Mouse (Mus musculus) hindbrain, embryonic 10.5 days (tissue): ENCODE data around the gene Slamf8. TPM values are rescaled to one million over a fixed set of nuclear protein-coding genes. Genes with fewer than 3 reads are reported as not detected.
A peak's percentile ranks its signal among the peaks of the same experiment; 100 is the strongest.

Experiments used
- DNase-seq: peaks from one replicate; pipeline ENCODE4 v3.0.0-alpha.2; 2017; ENCODE audit warnings: low spot score
- H3K27ac ChIP-seq: fragments of 300-500 bp; sonication (generic); 2 replicates; pipeline ENCODE4 v1.5.1; 2016; ENCODE audit warnings: mild to moderate bottlenecking, moderate library complexity
- H3K27me3 ChIP-seq: fragments of 300-500 bp; sonication (generic); 2 replicates; pipeline ENCODE4 v1.6.1; 2016; ENCODE audit warnings: mild to moderate bottlenecking; ENCODE audit not compliant: poor library complexity, insufficient read depth, severe bottlenecking
- H3K36me3 ChIP-seq: fragments of 300-500 bp; sonication (generic); 2 replicates; pipeline ENCODE4 v1.6.1; 2016; ENCODE audit warnings: mild to moderate bottlenecking, moderate library complexity
- H3K4me1 ChIP-seq: fragments of 300-500 bp; sonication (generic); replicated peaks from 2 replicates; pipeline ENCODE4 v1.6.1; 2016; ENCODE audit warnings: mild to moderate bottlenecking
- H3K4me3 ChIP-seq: fragments of 300-500 bp; sonication (generic); 2 replicates; pipeline ENCODE4 v1.5.1; 2016; ENCODE audit warnings: mild to moderate bottlenecking, moderate library complexity
- H3K9me3 ChIP-seq: fragments of 300-500 bp; sonication (generic); 2 replicates; pipeline ENCODE4 v1.6.1; 2016; ENCODE audit warnings: mild to moderate bottlenecking, moderate library complexity
- WGBS: fragments of 180-500 bp; shearing (Covaris S2); methylation state at CpG from one replicate; pipeline ENCODE4 v1.1.7; 2016; 5-methylcytosine and 5-hydroxymethylcytosine counted together
- polyA plus RNA-seq: library from polyadenylated mRNA; unstranded; fragments of >200 nt; fragmentation: Nextera tagmentation; extraction: Ambion mirVana; gene quantifications from 2 replicates; pipeline ENCODE4 v1.2.1, GENCODE M21; 2016

Gene Slamf8
- polyA plus RNA-seq, 1 experiment from 2014 or later = not detected

- WGBS = 62% methylated on average over 4 of the region's 4 CpGs
- DNase-seq = peak; percentile 27
Measured at GRCm38 (mm10) chr1:172618141-172618540, 27.8 kb upstream of the Slamf8 start.

GRCm38 (mm10) chr1:172617365-172618076 lies 27.2 kb upstream of the Slamf8 start:
- H3K27me3 ChIP-seq = no peaks in the 10 kb centered on the region
- DNase-seq = peak; percentile 20
- H3K36me3 ChIP-seq = no peaks in the 10 kb centered on the region
- 32% methylated on average over 14 of the region's 14 CpGs for WGBS
- peak overlapping the region; percentile 52 for H3K4me3 ChIP-seq
- 0 out of 2 replicates have a peak overlapping the region, but pooled peaks have one; percentile 79 for H3K27ac ChIP-seq
- H3K9me3 ChIP-seq = no peaks in the 10 kb centered on the region
- peaks cover 22% of the 10 kb centered on the region for H3K4me1 ChIP-seq

More at GRCm38 (mm10) chr1:172618141-172618540, 27.8 kb upstream of the Slamf8 start:
- Histone ChIP-seq H3K4me3 (no peak overlapping the region), H3K27me3 (no peaks in the 10 kb centered on the region), H3K36me3 (no peaks in the 10 kb centered on the region), H3K27ac (no peak overlapping the region), H3K4me1 (peaks cover 22% of the 10 kb centered on the region), H3K9me3 (no peaks in the 10 kb centered on the region)

GRCm38 (mm10) chr1:172616537-172617300 lies 26.4 kb upstream of the Slamf8 start:
- Histone ChIP-seq H3K4me3 (peak overlapping the region; percentile 52), H3K9me3 (no peaks in the 10 kb centered on the region), H3K27ac (peak overlapping the region; percentile 79), H3K27me3 (no peaks in the 10 kb centered on the region), H3K36me3 (no peaks in the 10 kb centered on the region), H3K4me1 (peaks cover 22% of the 10 kb centered on the region)
- WGBS = 17% methylated on average over 22 of the region's 22 CpGs
- DNase-seq = peak; percentile 48

- Histone ChIP-seq H3K36me3 (no peaks in the 10 kb centered on the region), H3K4me3 (no peak overlapping the region), H3K9me3 (no peaks in the 10 kb centered on the region), H3K4me1 (peaks cover 22% of the 10 kb centered on the region), H3K27me3 (0 out of 2 replicates have a peak, but pooled peaks cover 4% of the 10 kb centered on the region), H3K27ac (no peak overlapping the region)
- no peak for DNase-seq
- 76% methylated on average over 4 of the region's 4 CpGs for WGBS
Measured at GRCm38 (mm10) chr1:172615412-172615811, 25.0 kb upstream of the Slamf8 start.

- Histone ChIP-seq H3K36me3 (no peaks in the 10 kb centered on the region), H3K27ac (no peak overlapping the region), H3K27me3 (0 out of 2 replicates have a peak, but pooled peaks cover 6% of the 10 kb centered on the region), H3K4me1 (peaks cover 22% of the 10 kb centered on the region), H3K9me3 (no peaks in the 10 kb centered on the region), H3K4me3 (no peak overlapping the region)
- no peak for DNase-seq
- WGBS = 86% methylated on average over 10 of the region's 10 CpGs
Measured at GRCm38 (mm10) chr1:172614654-172615053, 24.3 kb upstream of the Slamf8 start.

DNA sequence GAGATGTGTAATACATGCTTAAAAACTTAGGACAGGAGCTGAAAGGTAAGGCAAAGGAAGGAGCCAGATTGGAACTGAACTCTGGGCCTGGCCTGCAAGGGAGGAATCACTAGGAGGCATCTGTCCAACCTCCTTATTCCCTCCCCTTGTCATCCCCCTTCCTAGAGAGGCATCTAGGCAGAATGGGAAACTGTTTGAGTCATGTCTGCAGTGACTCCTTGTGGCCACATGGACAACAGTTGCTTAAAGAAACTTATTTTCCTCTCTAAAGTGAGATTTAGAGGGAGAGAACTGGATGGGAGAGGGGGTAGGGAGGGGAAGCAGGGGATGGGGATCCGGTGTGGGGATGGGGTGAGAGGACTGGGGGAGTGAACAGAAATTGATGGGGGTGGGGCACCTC lies 22.4 kb upstream of the Slamf8 start:
- H3K27me3 ChIP-seq = 0 out of 2 replicates have a peak, but pooled peaks cover 6% of the 10 kb centered on the region
- no peaks in the 10 kb centered on the region for H3K9me3 ChIP-seq
- no peak for DNase-seq
- WGBS = 40% methylated on average over 1 of the region's 1 CpGs
- H3K4me1 ChIP-seq = peaks cover 16% of the 10 kb centered on the region
- no peak overlapping the region for H3K4me3 ChIP-seq
- no peaks in the 10 kb centered on the region for H3K36me3 ChIP-seq
- H3K27ac ChIP-seq = no peak overlapping the region

- Histone ChIP-seq H3K9me3 (no peaks in the 10 kb centered on the region), H3K27me3 (0 out of 2 replicates have a peak, but pooled peaks cover 6% of the 10 kb centered on the region), H3K4me3 (no peak overlapping the region), H3K27ac (no peak overlapping the region), H3K36me3 (no peaks in the 10 kb centered on the region), H3K4me1 (peaks cover 1% of the 10 kb centered on the region)
- WGBS = 83% methylated on average over 10 of the region's 10 CpGs
- no peak for DNase-seq
Measured at GRCm38 (mm10) chr1:172611304-172611703, 20.9 kb upstream of the Slamf8 start.

- no peaks in the 10 kb centered on the region for H3K4me1 ChIP-seq
- H3K9me3 ChIP-seq = no peaks in the 10 kb centered on the region
- 90% methylated on average over 1 of the region's 1 CpGs for WGBS
- no peaks in the 10 kb centered on the region for H3K36me3 ChIP-seq
- H3K27me3 ChIP-seq = no peaks in the 10 kb centered on the region
- H3K4me3 ChIP-seq = no peak within 1 kb of the TSS
- H3K27ac ChIP-seq = no peak within 1 kb of the TSS
- no peak for DNase-seq
Measured at GRCm38 (mm10) chr1:172602326-172602725, 12.0 kb upstream of the Slamf8 start, which contains the start of gene Fcrl6. Gene Fcrl6 (minus strand): TSS chr1:172602551.

DNA sequence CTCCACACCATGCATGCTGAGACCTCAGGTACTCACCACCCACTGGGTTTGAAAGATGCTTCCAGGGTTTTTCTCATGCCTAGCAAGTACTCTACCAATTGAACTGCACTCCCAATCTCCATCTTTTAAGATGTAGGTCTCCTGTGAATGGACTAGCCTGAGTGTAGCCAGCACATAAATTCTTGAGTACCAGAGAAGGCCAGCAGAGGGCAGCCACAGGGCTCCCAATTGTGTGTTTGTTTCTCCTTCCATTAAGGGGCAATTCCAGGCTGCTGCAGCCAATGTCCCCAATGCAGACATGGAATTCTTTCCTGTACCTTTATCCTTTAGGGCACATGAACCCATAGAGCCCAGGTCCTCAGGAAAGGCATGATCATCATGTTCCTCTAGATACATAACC lies 4.1 kb upstream of the Slamf8 start:
- H3K27ac ChIP-seq = no peak overlapping the region
- H3K9me3 ChIP-seq = no peaks in the 10 kb centered on the region
- no peak overlapping the region for H3K4me3 ChIP-seq
- H3K27me3 ChIP-seq = 0 out of 2 replicates have a peak, but pooled peaks cover 4% of the 10 kb centered on the region
- peak; percentile 60 for DNase-seq
- no peaks in the 10 kb centered on the region for H3K4me1 ChIP-seq
- no peaks in the 10 kb centered on the region for H3K36me3 ChIP-seq

DNA sequence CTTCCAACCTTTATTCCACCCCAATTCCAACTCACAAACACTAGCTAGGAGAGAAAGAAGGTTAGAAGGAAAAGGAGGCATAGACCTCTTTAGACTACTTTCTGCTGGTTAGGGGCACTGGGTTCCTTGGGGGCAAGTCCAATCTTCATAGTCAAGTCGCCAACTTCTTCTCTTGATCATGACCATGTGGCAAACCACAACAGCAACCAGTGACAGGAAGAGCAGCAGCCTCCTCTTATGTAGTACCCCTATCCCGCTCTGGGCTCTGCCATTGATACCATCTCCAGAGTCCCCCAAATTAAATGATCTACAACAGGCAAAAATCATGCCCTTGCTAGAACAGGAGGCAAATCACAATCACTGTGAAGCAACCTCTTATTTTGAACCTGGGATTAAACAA lies 3.6 kb upstream of the Slamf8 start:
- no peak for DNase-seq
- no peaks in the 10 kb centered on the region for H3K4me1 ChIP-seq
- H3K9me3 ChIP-seq = no peaks in the 10 kb centered on the region

DNA sequence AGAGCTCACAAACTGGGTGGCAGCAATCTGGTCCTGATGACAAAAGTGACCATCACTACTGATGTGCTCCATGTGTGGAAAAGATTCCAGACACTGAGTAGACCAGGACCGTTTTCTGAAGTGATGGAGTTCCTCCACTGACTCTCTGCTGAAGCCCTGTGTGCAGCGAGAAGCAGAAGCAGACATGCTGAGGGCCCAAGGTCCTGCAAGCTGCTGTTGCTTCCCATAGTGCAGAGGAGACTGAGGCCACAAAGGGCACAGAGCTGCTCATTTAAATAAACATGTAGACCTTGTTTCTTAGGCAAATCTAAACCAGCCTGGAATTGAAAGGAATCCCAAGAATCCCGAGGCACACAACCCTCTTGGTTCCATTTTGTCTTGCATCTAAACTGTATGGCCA lies 3.0 kb upstream of the Slamf8 start:
- no peak for DNase-seq
- 71% methylated on average over 3 of the region's 3 CpGs for WGBS

More for the DNA sequence above, 3.6 kb upstream of the Slamf8 start:
- H3K27me3 ChIP-seq = 0 out of 2 replicates have a peak, but pooled peaks cover 4% of the 10 kb centered on the region
- no peaks in the 10 kb centered on the region for H3K36me3 ChIP-seq
- no peak overlapping the region for H3K27ac ChIP-seq
- H3K4me3 ChIP-seq = no peak overlapping the region
- 84% methylated on average over 2 of the region's 2 CpGs for WGBS

GRCm38 (mm10) chr1:172585612-172586567 lies 4.5 kb downstream of the Slamf8 start:
- DNase-seq = peak; percentile 14
- no peaks in the 10 kb centered on the region for H3K36me3 ChIP-seq
- H3K4me3 ChIP-seq = no peak overlapping the region

More for the DNA sequence above, 3.0 kb upstream of the Slamf8 start:
- Histone ChIP-seq H3K36me3 (no peaks in the 10 kb centered on the region), H3K27me3 (0 out of 2 replicates have a peak, but pooled peaks cover 4% of the 10 kb centered on the region), H3K27ac (no peak overlapping the region), H3K4me1 (no peaks in the 10 kb centered on the region), H3K4me3 (no peak overlapping the region), H3K9me3 (no peaks in the 10 kb centered on the region)

More at GRCm38 (mm10) chr1:172585612-172586567, 4.5 kb downstream of the Slamf8 start:
- 34% methylated on average over 26 of the region's 26 CpGs for WGBS
- Histone ChIP-seq H3K9me3 (no peaks in the 10 kb centered on the region), H3K27me3 (peaks cover 35% of the 10 kb centered on the region), H3K27ac (no peak overlapping the region), H3K4me1 (peaks cover 12% of the 10 kb centered on the region)
